Mouse (Mus musculus): ENCODE data around the gene Itgb7. TPM values are rescaled to one million over a fixed set of nuclear protein-coding genes. Genes with fewer than 3 reads are reported as not detected.

Gene Itgb7
- total and polyA plus RNA-seq, 2 experiments from 2014 or later: 1.2 to 2.1 TPM

GRCm38 (mm10) chr15:102177417-102177816 is 54.3 kb downstream of the Itgb7 start:
- WGBS: 78% methylated on average over 8 of the region's 8 CpGs
- no peaks in the 10 kb centered on the region for H3K36me3 ChIP-seq (ENCODE audit: insufficient read depth, low read length)
- no peaks in the 10 kb centered on the region for H3K9me3 ChIP-seq (ENCODE audit: low read length)
- H3K27ac ChIP-seq: no peak overlapping the region
- H3K27me3 ChIP-seq (ENCODE audit: insufficient read depth, low read length): no peaks in the 10 kb centered on the region
- ATAC-seq (no peak), DNase-seq (ENCODE audit: low spot score) (no peak)
- H3K4me3 ChIP-seq (ENCODE audit: low read length): no peak overlapping the region
- no peaks in the 10 kb centered on the region for H3K4me1 ChIP-seq (ENCODE audit: insufficient read depth, low read length)
- H3K9ac ChIP-seq (replicated peaks; ENCODE audit: low read length): no peak overlapping the region
- TF ChIP-seq CTCF (IDR thresholded peaks at IDR 0.05; ENCODE audit: low read depth): no peak
- no peak overlapping the region for H3K4me2 ChIP-seq (ENCODE audit: low read depth, low read length)

GRCm38 (mm10) chr15:102176571-102177316 is 55.0 kb downstream of the Itgb7 start:
- DNase-seq (ENCODE audit: low spot score) (no peak), ATAC-seq (no peak)
- H3K4me2 ChIP-seq (ENCODE audit: low read depth, low read length): no peak overlapping the region
- TF ChIP-seq CTCF (IDR thresholded peaks at IDR 0.05; ENCODE audit: low read depth): no peak
- H3K9ac ChIP-seq (replicated peaks; ENCODE audit: low read length): no peak overlapping the region
- H3K27ac ChIP-seq: no peak overlapping the region
- H3K9me3 ChIP-seq (ENCODE audit: low read length): no peaks in the 10 kb centered on the region
- H3K36me3 ChIP-seq (ENCODE audit: insufficient read depth, low read length): no peaks in the 10 kb centered on the region
- H3K4me3 ChIP-seq (ENCODE audit: low read length): no peak overlapping the region
- H3K27me3 ChIP-seq (ENCODE audit: insufficient read depth, low read length): no peaks in the 10 kb centered on the region
- H3K4me1 ChIP-seq (ENCODE audit: insufficient read depth, low read length): no peaks in the 10 kb centered on the region
- WGBS: 89% methylated on average over 7 of the region's 7 CpGs

GRCm38 (mm10) chr15:102175736-102176319 is 55.9 kb downstream of the Itgb7 start:
- Histone ChIP-seq H3K27me3 (ENCODE audit: insufficient read depth, low read length) (no peaks in the 10 kb centered on the region), H3K36me3 (ENCODE audit: insufficient read depth, low read length) (no peaks in the 10 kb centered on the region), H3K27ac (no peak overlapping the region), H3K4me2 (ENCODE audit: low read depth, low read length) (no peak overlapping the region), H3K4me1 (ENCODE audit: insufficient read depth, low read length) (no peaks in the 10 kb centered on the region), H3K9me3 (ENCODE audit: low read length) (no peaks in the 10 kb centered on the region), H3K9ac (replicated peaks; ENCODE audit: low read length) (no peak overlapping the region), H3K4me3 (ENCODE audit: low read length) (no peak overlapping the region)
- WGBS: 88% methylated on average over 16 of the region's 16 CpGs
- ATAC-seq (no peak), DNase-seq (ENCODE audit: low spot score) (no peak)
- TF ChIP-seq CTCF (IDR thresholded peaks at IDR 0.05; ENCODE audit: low read depth): no peak

GRCm38 (mm10) chr15:102173581-102173980 is 58.2 kb downstream of the Itgb7 start:
- Histone ChIP-seq H3K36me3 (ENCODE audit: insufficient read depth, low read length) (no peaks in the 10 kb centered on the region), H3K27me3 (ENCODE audit: insufficient read depth, low read length) (no peaks in the 10 kb centered on the region), H3K4me1 (ENCODE audit: insufficient read depth, low read length) (no peaks in the 10 kb centered on the region), H3K4me2 (ENCODE audit: low read depth, low read length) (no peak overlapping the region), H3K27ac (no peak overlapping the region), H3K4me3 (ENCODE audit: low read length) (no peak overlapping the region), H3K9me3 (ENCODE audit: low read length) (no peaks in the 10 kb centered on the region), H3K9ac (replicated peaks; ENCODE audit: low read length) (no peak overlapping the region)
- TF ChIP-seq CTCF (IDR thresholded peaks at IDR 0.05; ENCODE audit: low read depth): no peak
- DNase-seq (ENCODE audit: low spot score): no peak
- WGBS: 90% methylated on average over 3 of the region's 3 CpGs
- no peak for ATAC-seq

- TF ChIP-seq CTCF (IDR thresholded peaks at IDR 0.05; ENCODE audit: low read depth): no peak
- Histone ChIP-seq H3K9me3 (ENCODE audit: low read length) (no peaks in the 10 kb centered on the region), H3K36me3 (ENCODE audit: insufficient read depth, low read length) (no peaks in the 10 kb centered on the region), H3K27me3 (ENCODE audit: insufficient read depth, low read length) (no peaks in the 10 kb centered on the region), H3K27ac (no peak overlapping the region), H3K9ac (replicated peaks; ENCODE audit: low read length) (no peak overlapping the region), H3K4me3 (ENCODE audit: low read length) (no peak overlapping the region), H3K4me1 (ENCODE audit: insufficient read depth, low read length) (no peaks in the 10 kb centered on the region), H3K4me2 (ENCODE audit: low read depth, low read length) (no peak overlapping the region)
- WGBS: 83% methylated on average over 2 of the region's 2 CpGs
- DNase-seq (ENCODE audit: low spot score) (no peak), ATAC-seq (no peak)
Observed at GRCm38 (mm10) chr15:102169064-102169463, 62.7 kb downstream of the Itgb7 start.

- no peak for TF ChIP-seq CTCF (IDR thresholded peaks at IDR 0.05; ENCODE audit: low read depth)
- H3K4me3 ChIP-seq (ENCODE audit: low read length): no peak overlapping the region
- no peaks in the 10 kb centered on the region for H3K27me3 ChIP-seq (ENCODE audit: insufficient read depth, low read length)
- H3K9ac ChIP-seq (replicated peaks; ENCODE audit: low read length): no peak overlapping the region
- H3K4me2 ChIP-seq (ENCODE audit: low read depth, low read length): no peak overlapping the region
- no peak overlapping the region for H3K27ac ChIP-seq
- 57% methylated on average over 6 of the region's 6 CpGs for WGBS
- ATAC-seq (no peak), DNase-seq (ENCODE audit: low spot score) (no peak)
- no peaks in the 10 kb centered on the region for H3K4me1 ChIP-seq (ENCODE audit: insufficient read depth, low read length)
- no peaks in the 10 kb centered on the region for H3K36me3 ChIP-seq (ENCODE audit: insufficient read depth, low read length)
- H3K9me3 ChIP-seq (ENCODE audit: low read length): no peaks in the 10 kb centered on the region
Observed at GRCm38 (mm10) chr15:102167620-102168021, 64.1 kb downstream of the Itgb7 start.

Other genes starting within 250 kb of the Itgb7 start
- gene Krt8, start 227.5 kb downstream of the Itgb7 start, total RNA-seq (2014; rRNA removed): 2.6 and 4.1 TPM in 2 replicates
- 5.4 and 6.2 TPM in 2 replicates for gene Krt8, start 227.5 kb downstream of the Itgb7 start, polyA plus RNA-seq (2015; fragmentation: Nextera tagmentation; extraction: Ambion mirVana)
- gene Krt18, start 203.8 kb downstream of the Itgb7 start, total RNA-seq (2014; rRNA removed): 3.4 and 5.0 TPM in 2 replicates
- 12.6 and 13.6 TPM in 2 replicates for gene Krt18, start 203.8 kb downstream of the Itgb7 start, polyA plus RNA-seq (2015; fragmentation: Nextera tagmentation; extraction: Ambion mirVana)
- 114 and 121 TPM in 2 replicates for gene Eif4b, start 158.2 kb downstream of the Itgb7 start, total RNA-seq (2014; rRNA removed)
- 63.4 and 65.1 TPM in 2 replicates for gene Eif4b, start 158.2 kb downstream of the Itgb7 start, polyA plus RNA-seq (2015; fragmentation: Nextera tagmentation; extraction: Ambion mirVana)
- 9.2 TPM in 2 replicates for gene Tns2, start 131.5 kb downstream of the Itgb7 start, total RNA-seq (2014; rRNA removed)
- gene Tns2, start 131.5 kb downstream of the Itgb7 start, polyA plus RNA-seq (2015; fragmentation: Nextera tagmentation; extraction: Ambion mirVana): 5.5 and 6.2 TPM in 2 replicates
- 113 and 118 TPM in 2 replicates for gene Spryd3, start 95.7 kb downstream of the Itgb7 start, total RNA-seq (2014; rRNA removed)
- gene Spryd3, start 95.7 kb downstream of the Itgb7 start, polyA plus RNA-seq (2015; fragmentation: Nextera tagmentation; extraction: Ambion mirVana): 98.6 and 110 TPM in 2 replicates
- 5.6 and 12.8 TPM in 2 replicates for gene Igfbp6, start 87.6 kb downstream of the Itgb7 start, total RNA-seq (2014; rRNA removed)
- gene Igfbp6, start 87.6 kb downstream of the Itgb7 start, polyA plus RNA-seq (2015; fragmentation: Nextera tagmentation; extraction: Ambion mirVana): 9.7 and 11.5 TPM in 2 replicates
- gene Soat2, start 81.4 kb downstream of the Itgb7 start, total RNA-seq (2014; rRNA removed): 0.16 TPM in 1 of 2 replicates, not detected in the other
- 0.09 TPM in 1 of 2 replicates, not detected in the other for gene Soat2, start 81.4 kb downstream of the Itgb7 start, polyA plus RNA-seq (2015; fragmentation: Nextera tagmentation; extraction: Ambion mirVana)
- 49.5 and 61.0 TPM in 2 replicates for gene Zfp740, start 28.7 kb downstream of the Itgb7 start, total RNA-seq (2014; rRNA removed)
- gene Zfp740, start 28.7 kb downstream of the Itgb7 start, polyA plus RNA-seq (2015; fragmentation: Nextera tagmentation; extraction: Ambion mirVana): 33.8 and 37.7 TPM in 2 replicates
- gene Csad, start 27.2 kb downstream of the Itgb7 start, total RNA-seq (2014; rRNA removed): 56.9 and 67.2 TPM in 2 replicates
- gene Csad, start 27.2 kb downstream of the Itgb7 start, polyA plus RNA-seq (2015; fragmentation: Nextera tagmentation; extraction: Ambion mirVana): 41.8 and 43.1 TPM in 2 replicates
- 8.8 and 11.4 TPM in 2 replicates for gene Rarg, start 25.6 kb upstream of the Itgb7 start, total RNA-seq (2014; rRNA removed)
- gene Rarg, start 25.6 kb upstream of the Itgb7 start, polyA plus RNA-seq (2015; fragmentation: Nextera tagmentation; extraction: Ambion mirVana): 3.8 and 4.4 TPM in 2 replicates
- gene Gm9918, start 38.6 kb upstream of the Itgb7 start, total RNA-seq (2014; rRNA removed): not detected in 2 replicates
- 0.06 TPM in 1 of 2 replicates, not detected in the other for gene Gm9918, start 38.6 kb upstream of the Itgb7 start, polyA plus RNA-seq (2015; fragmentation: Nextera tagmentation; extraction: Ambion mirVana)
- 50.7 and 52.3 TPM in 2 replicates for gene Mfsd5, start 47.5 kb upstream of the Itgb7 start, total RNA-seq (2014; rRNA removed)
- 67.9 and 68.3 TPM in 2 replicates for gene Mfsd5, start 47.5 kb upstream of the Itgb7 start, polyA plus RNA-seq (2015; fragmentation: Nextera tagmentation; extraction: Ambion mirVana)
- 5.3 and 7.3 TPM in 2 replicates for gene Espl1, start 64.3 kb upstream of the Itgb7 start, total RNA-seq (2014; rRNA removed)
- gene Espl1, start 64.3 kb upstream of the Itgb7 start, polyA plus RNA-seq (2015; fragmentation: Nextera tagmentation; extraction: Ambion mirVana): 2.3 and 3.8 TPM in 2 replicates
- gene Pfdn5, start 94.2 kb upstream of the Itgb7 start, total RNA-seq (2014; rRNA removed): 119 and 139 TPM in 2 replicates
- gene Pfdn5, start 94.2 kb upstream of the Itgb7 start, polyA plus RNA-seq (2015; fragmentation: Nextera tagmentation; extraction: Ambion mirVana): 531 and 540 TPM in 2 replicates
- gene Myg1, start 99.8 kb upstream of the Itgb7 start, total RNA-seq (2014; rRNA removed): 56.5 and 58.0 TPM in 2 replicates
- gene Myg1, start 99.8 kb upstream of the Itgb7 start, polyA plus RNA-seq (2015; fragmentation: Nextera tagmentation; extraction: Ambion mirVana): 78.8 and 79.8 TPM in 2 replicates
- gene Aaas, start 118.8 kb upstream of the Itgb7 start, total RNA-seq (2014; rRNA removed): 19.4 and 25.4 TPM in 2 replicates
- gene Aaas, start 118.8 kb upstream of the Itgb7 start, polyA plus RNA-seq (2015; fragmentation: Nextera tagmentation; extraction: Ambion mirVana): 31.4 and 36.4 TPM in 2 replicates
- 0.11 and 0.31 TPM in 2 replicates for gene Sp7, start 135.2 kb upstream of the Itgb7 start, total RNA-seq (2014; rRNA removed)
- gene Sp7, start 135.2 kb upstream of the Itgb7 start, polyA plus RNA-seq (2015; fragmentation: Nextera tagmentation; extraction: Ambion mirVana): 0.38 and 0.40 TPM in 2 replicates
- gene Sp1, start 174.2 kb upstream of the Itgb7 start, total RNA-seq (2014; rRNA removed): 24.7 and 26.0 TPM in 2 replicates
- gene Sp1, start 174.2 kb upstream of the Itgb7 start, polyA plus RNA-seq (2015; fragmentation: Nextera tagmentation; extraction: Ambion mirVana): 3.0 and 3.5 TPM in 2 replicates
- 0.16 TPM in 1 of 2 replicates, not detected in the other for gene Amhr2, start 213.4 kb upstream of the Itgb7 start, total RNA-seq (2014; rRNA removed)
- gene Amhr2, start 213.4 kb upstream of the Itgb7 start, polyA plus RNA-seq (2015; fragmentation: Nextera tagmentation; extraction: Ambion mirVana): 0.36 and 0.62 TPM in 2 replicates
- 27.4 and 28.0 TPM in 2 replicates for gene Prr13, start 227.1 kb upstream of the Itgb7 start, total RNA-seq (2014; rRNA removed)
- gene Prr13, start 227.1 kb upstream of the Itgb7 start, polyA plus RNA-seq (2015; fragmentation: Nextera tagmentation; extraction: Ambion mirVana): 90.4 and 95.1 TPM in 2 replicates
- 151 and 157 TPM in 2 replicates for gene Pcbp2, start 238.6 kb upstream of the Itgb7 start, total RNA-seq (2014; rRNA removed)
- gene Pcbp2, start 238.6 kb upstream of the Itgb7 start, polyA plus RNA-seq (2015; fragmentation: Nextera tagmentation; extraction: Ambion mirVana): 104 TPM in 2 replicates